Mouse (Mus musculus) thymus, adult 2 months (tissue): ENCODE data around the gene Mucl1.
"Not testable (repeated sequence)": the region's sequence is repeated elsewhere in the genome, so short reads cannot be mapped to it uniquely, and the experiment has no call there.

Experiments
- CTCF ChIP-seq: fragments of 200-500 bp; IDR thresholded peaks from 2 replicates; pipeline ENCODE4 v1.5.1; 2012; ENCODE audit warnings: mild to moderate bottlenecking, control low read depth, low read length, moderate library complexity, borderline replicate concordance; ENCODE audit not compliant: control insufficient read depth, poor library complexity, insufficient read depth; ENCODE audit errors: extremely low read depth
- POLR2A ChIP-seq: fragments of 200-500 bp; IDR thresholded peaks from 2 replicates; pipeline ENCODE4 v1.6.1; 2012; ENCODE audit warnings: mild to moderate bottlenecking, low read length, control low read depth, moderate library complexity; ENCODE audit not compliant: control insufficient read depth, poor library complexity, insufficient read depth; ENCODE audit errors: extremely low read depth

- TF ChIP-seq CTCF, POLR2A: not testable (repeated sequence)
These were observed 11.6 kb upstream of the Mucl1 start for GRCm38 (mm10) chr15:103766836-103767235.
